Mouse (Mus musculus) hindbrain, postnatal 0 days (tissue): ENCODE measurements at regions not wholly inside any gene's neighbourhood (a gene's known extent, or its start where the extent isn't known, plus 50 kb on each side); places are given as distances from the start of the nearest gene placed in this dataset.

Source experiments
- ATAC-seq: fragments of 200-750 bp; cut with Nextera tagmentation; 2 replicates; pipeline ENCODE4 v1.8.0; 2017; ENCODE audit warnings: mild to moderate bottlenecking, moderate TSS enrichment, moderate library complexity
- DNase-seq: peaks from one replicate; pipeline ENCODE4 v3.0.0-alpha.2; 2015; ENCODE audit warnings: low spot score
- H3K27ac ChIP-seq: fragments of 300-500 bp; sonication (generic); 2 replicates; pipeline ENCODE4 v1.5.1; 2014; ENCODE audit warnings: mild to moderate bottlenecking
- H3K27me3 ChIP-seq: fragments of 300-500 bp; sonication (generic); 2 replicates; pipeline ENCODE4 v1.6.1; 2014; ENCODE audit warnings: low read length, mixed read lengths; ENCODE audit not compliant: insufficient read depth
- H3K36me3 ChIP-seq: fragments of 300-500 bp; sonication (generic); 2 replicates; pipeline ENCODE4 v1.6.1; 2014; ENCODE audit warnings: low read length, mixed read lengths; ENCODE audit not compliant: insufficient read depth
- H3K4me1 ChIP-seq: fragments of 300-500 bp; sonication (generic); 2 replicates; pipeline ENCODE4 v1.6.1; 2014; ENCODE audit warnings: antibody characterized with exemption, low read length, mixed read lengths; ENCODE audit not compliant: insufficient read depth
- H3K4me2 ChIP-seq: fragments of 300-500 bp; sonication (generic); 2 replicates; pipeline ENCODE4 v1.6.1; 2014; ENCODE audit warnings: low read depth, mild to moderate bottlenecking, low read length, moderate library complexity, mixed read lengths
- H3K4me3 ChIP-seq: fragments of 300-500 bp; sonication (generic); 2 replicates; pipeline ENCODE4 v1.5.1; 2014; ENCODE audit warnings: low read length
- H3K9ac ChIP-seq: fragments of 300-500 bp; sonication (generic); replicated peaks from 2 replicates; pipeline ENCODE4 v1.6.1; 2014; ENCODE audit warnings: mild to moderate bottlenecking, low read length, moderate library complexity, mixed read lengths
- H3K9me3 ChIP-seq: fragments of 300-500 bp; sonication (generic); 2 replicates; pipeline ENCODE4 v1.6.1; 2016; ENCODE audit warnings: low read length, mixed read lengths
- CTCF ChIP-seq: IDR thresholded peaks from 2 replicates; pipeline ENCODE4 v1.5.1; 2016; ENCODE audit warnings: antibody characterized with exemption, control low read depth, low read depth
- WGBS: fragments of 180-500 bp; shearing (Covaris S2); extraction: QIAGEN DNeasy Blood & Tissue Kit; methylation state at CpG from one replicate; pipeline ENCODE4 v1.1.7; 2014; 5-methylcytosine and 5-hydroxymethylcytosine counted together

- Histone ChIP-seq H3K36me3 (no peaks in the 10 kb centered on the region), H3K4me2 (no peak overlapping the region), H3K27me3 (no peaks in the 10 kb centered on the region), H3K4me1 (no peaks in the 10 kb centered on the region), H3K9ac (no peak overlapping the region), H3K27ac (no peak overlapping the region), H3K4me3 (no peak overlapping the region), H3K9me3 (no peaks in the 10 kb centered on the region)
- DNase-seq (no peak), ATAC-seq (no peak)
- WGBS, result 68% methylated on average over 2 of the region's 2 CpGs
- no peak for TF ChIP-seq CTCF
These were observed 137.3 kb upstream of the Kirrel3 start for GRCm38 (mm10) chr9:34348442-34348841.

GRCm38 (mm10) chr9:34349997-34350396 lies 135.7 kb upstream of the Kirrel3 start:
- no peak for TF ChIP-seq CTCF
- Histone ChIP-seq H3K9me3 (no peaks in the 10 kb centered on the region), H3K4me3 (no peak overlapping the region), H3K27me3 (no peaks in the 10 kb centered on the region), H3K4me1 (no peaks in the 10 kb centered on the region), H3K4me2 (no peak overlapping the region), H3K27ac (no peak overlapping the region), H3K36me3 (no peaks in the 10 kb centered on the region), H3K9ac (no peak overlapping the region)
- 87% methylated on average over 3 of the region's 3 CpGs for WGBS
- DNase-seq, result no peak
- ATAC-seq, result no peak

- ATAC-seq, result no peak
- Histone ChIP-seq H3K4me3 (no peak overlapping the region), H3K4me1 (no peaks in the 10 kb centered on the region), H3K9ac (no peak overlapping the region), H3K4me2 (no peak overlapping the region), H3K27me3 (no peaks in the 10 kb centered on the region), H3K9me3 (no peaks in the 10 kb centered on the region), H3K27ac (no peak overlapping the region), H3K36me3 (no peaks in the 10 kb centered on the region)
- DNase-seq, result no peak
- TF ChIP-seq CTCF, result no peak
- 77% methylated on average over 9 of the region's 9 CpGs for WGBS
These were observed 131.9 kb upstream of the Kirrel3 start for GRCm38 (mm10) chr9:34353744-34354143.

GRCm38 (mm10) chr9:34354723-34355316 lies 130.9 kb upstream of the Kirrel3 start:
- no peak overlapping the region for H3K9ac ChIP-seq
- TF ChIP-seq CTCF, result no peak
- WGBS, result 76% methylated on average over 6 of the region's 6 CpGs

GRCm38 (mm10) chr9:34370686-34371398 lies 114.9 kb upstream of the Kirrel3 start:
- no peaks in the 10 kb centered on the region for H3K36me3 ChIP-seq
- no peak for DNase-seq
- no peaks in the 10 kb centered on the region for H3K4me1 ChIP-seq
- no peak overlapping the region for H3K9ac ChIP-seq
- no peaks in the 10 kb centered on the region for H3K9me3 ChIP-seq
- TF ChIP-seq CTCF, result no peak
- WGBS, result 77% methylated on average over 4 of the region's 4 CpGs
- no peaks in the 10 kb centered on the region for H3K27me3 ChIP-seq
- H3K27ac ChIP-seq, result no peak overlapping the region
- ATAC-seq, result no peak
- no peak overlapping the region for H3K4me3 ChIP-seq
- H3K4me2 ChIP-seq, result no peak overlapping the region

More at GRCm38 (mm10) chr9:34354723-34355316, 130.9 kb upstream of the Kirrel3 start:
- Histone ChIP-seq H3K9me3 (no peaks in the 10 kb centered on the region), H3K27me3 (no peaks in the 10 kb centered on the region), H3K36me3 (no peaks in the 10 kb centered on the region), H3K4me2 (no peak overlapping the region), H3K4me1 (no peaks in the 10 kb centered on the region), H3K4me3 (no peak overlapping the region), H3K27ac (no peak overlapping the region)
- ATAC-seq (no peak), DNase-seq (no peak)

GRCm38 (mm10) chr9:34375187-34375586 lies 110.5 kb upstream of the Kirrel3 start:
- no peaks in the 10 kb centered on the region for H3K36me3 ChIP-seq
- no peaks in the 10 kb centered on the region for H3K4me1 ChIP-seq
- no peak overlapping the region for H3K27ac ChIP-seq
- no peaks in the 10 kb centered on the region for H3K9me3 ChIP-seq
- no peak overlapping the region for H3K4me2 ChIP-seq
- WGBS, result 35% methylated on average over 1 of the region's 1 CpGs
- H3K9ac ChIP-seq, result no peak overlapping the region
- ATAC-seq (no peak), DNase-seq (no peak)
- no peak overlapping the region for H3K4me3 ChIP-seq
- H3K27me3 ChIP-seq, result no peaks in the 10 kb centered on the region
- no peak for TF ChIP-seq CTCF

- Histone ChIP-seq H3K9me3 (no peaks in the 10 kb centered on the region), H3K4me1 (no peaks in the 10 kb centered on the region), H3K36me3 (no peaks in the 10 kb centered on the region), H3K27me3 (no peaks in the 10 kb centered on the region), H3K4me2 (no peak overlapping the region), H3K9ac (no peak overlapping the region), H3K27ac (no peak overlapping the region), H3K4me3 (no peak overlapping the region)
- no peak for DNase-seq
- ATAC-seq, result no peak
- TF ChIP-seq CTCF, result no peak
- WGBS, result 78% methylated on average over 3 of the region's 3 CpGs
These were observed 105.7 kb upstream of the Kirrel3 start for GRCm38 (mm10) chr9:34380008-34380407.
